Mouse (Mus musculus): ENCODE results near the gene Olfr1381.

DNA sequence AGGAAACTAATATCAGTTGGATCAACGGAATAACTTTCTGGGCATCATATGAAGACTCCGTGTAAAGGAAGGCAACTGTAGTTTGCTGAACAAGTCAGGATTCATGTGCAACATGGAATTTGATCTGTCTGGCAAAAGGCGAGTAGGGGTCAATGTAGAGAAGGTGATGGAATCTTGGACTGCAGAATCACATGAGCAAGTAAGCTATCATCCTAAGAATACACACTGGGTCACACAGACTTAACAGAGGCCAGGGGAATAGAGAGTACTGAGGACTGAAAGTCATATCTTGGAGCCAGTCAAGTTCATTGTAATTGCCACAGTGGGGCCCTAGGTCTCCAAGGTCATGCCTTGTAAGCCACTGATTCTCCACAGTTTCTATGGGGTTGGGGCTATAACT is 15.3 kb upstream of the Olfr1381 start, which contains the start of gene Olfr1382:
- TF ChIP-seq POLR2A (IDR thresholded peaks at IDR 0.05; ENCODE audit: borderline replicate concordance, insufficient read depth, low read length) (no peak), CTCF (IDR thresholded peaks at IDR 0.05; ENCODE audit: borderline replicate concordance, insufficient read depth, low read depth, low read length) (no peak)

All from cerebellum, adult 2 months (tissue).